Mouse (Mus musculus) left cerebral cortex, adult 18-20 months (tissue): ENCODE results near the gene Sipa1. TPM values are rescaled to one million over a fixed set of nuclear protein-coding genes. Genes with fewer than 3 reads are reported as not detected.

Experiments used
- DNase-seq, 2 experiments: peaks; one replicate each; pipeline ENCODE4 v3.0.0; 2021 to 2022; ENCODE audit warnings: low spot score in 2 of 2, mixed read lengths in 1 of 2
- long read RNA-seq, 2 experiments: library from polyadenylated mRNA; stranded (forward); transcript quantifications; one replicate each; pipeline ENCODE4 v2.0.0; 2021
- total RNA-seq, 2 experiments: library from RNA; stranded (reverse); gene quantifications; 2 replicates each; pipeline ENCODE4 v1.2.3; 2021

Sipa1 gene
- total RNA-seq = 10 to 100 TPM; 11.5 to 13.3 TPM
- long read RNA-seq, experiment 1, transcript Sipa1-203 (17 exons, 3,584 nt) = major isoform, 7 of 26 reads
- long read RNA-seq, experiment 1, partial matches to known transcripts = 6 of 26 reads
- long read RNA-seq, experiment 1, other reads (novel, unspliced or antisense) = 8 of 26 reads
- long read RNA-seq, experiment 2, partial matches to known transcripts = 5 of 11 reads
- long read RNA-seq, experiment 2, other reads (novel, unspliced or antisense) = 3 of 11 reads

DNA sequence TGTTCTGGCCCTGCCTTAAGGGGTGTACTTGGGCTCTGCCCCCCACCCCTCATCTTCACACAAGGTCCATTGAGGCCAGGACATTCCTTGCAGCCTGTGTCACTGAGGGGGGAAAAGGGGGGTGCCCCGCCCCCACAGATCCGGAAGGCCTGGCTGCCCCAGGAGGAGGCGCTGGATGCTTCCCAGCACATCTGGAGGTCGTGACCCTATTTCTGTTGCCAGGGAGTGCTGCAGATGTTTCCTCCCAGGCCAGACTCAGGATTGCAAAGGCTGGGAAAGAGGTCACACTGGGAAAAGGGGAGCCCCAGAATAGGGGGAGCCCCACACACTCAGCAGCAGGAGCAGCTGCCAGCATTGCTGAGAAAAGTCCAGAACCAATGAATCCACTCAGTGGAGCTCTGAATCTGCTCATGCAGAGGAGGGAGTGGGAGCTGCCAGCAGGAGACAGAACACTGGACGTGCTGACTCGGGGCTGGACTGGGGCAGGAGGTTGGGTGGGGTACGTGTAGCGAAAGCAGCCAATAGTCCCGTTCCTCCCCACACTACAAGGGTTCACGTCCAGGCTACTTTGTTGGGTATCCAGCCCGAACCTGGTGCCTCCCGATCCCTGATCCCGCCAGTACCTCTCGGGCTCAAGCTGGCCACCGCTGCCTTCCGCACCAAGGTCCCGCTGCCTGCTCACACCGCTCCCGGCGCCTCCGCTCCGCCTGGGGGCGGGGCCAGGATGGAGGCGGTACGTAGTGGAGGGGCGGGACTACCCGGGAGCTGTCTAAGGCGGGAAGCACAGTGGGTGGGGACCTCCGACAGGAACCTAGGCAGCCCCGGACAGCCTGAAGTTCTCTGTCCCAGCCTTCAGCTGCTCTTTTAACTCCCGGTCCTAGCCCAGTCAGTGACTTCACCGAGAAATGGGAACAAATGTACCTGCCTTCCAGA is at the start of gene Sipa1:
Sipa1 (minus strand) TSS at position 727 of the 933 bp plus-strand sequence.
- peak; percentile 67 to 76 for DNase-seq

DNA sequence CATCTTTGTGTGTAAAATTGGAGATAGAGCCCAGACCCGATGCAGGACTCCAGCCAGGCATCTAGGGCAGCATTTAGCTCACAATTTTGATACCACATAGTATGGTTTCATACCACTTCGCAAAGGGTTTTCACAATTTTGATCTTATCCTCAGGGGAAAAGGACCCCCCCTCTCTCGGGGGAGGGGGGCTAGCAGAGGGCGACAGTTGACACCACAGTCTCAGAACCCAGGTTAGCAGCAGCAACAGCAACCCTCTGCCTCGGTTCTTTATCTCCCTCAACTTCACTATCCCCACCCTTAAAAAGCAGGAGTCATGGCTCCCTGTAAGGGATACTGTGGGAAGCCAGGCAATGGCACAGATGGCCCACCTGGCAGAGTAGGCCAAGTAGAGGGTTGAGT is 49.7 kb upstream of the Sipa1 start:
- no peak for DNase-seq

DNA sequence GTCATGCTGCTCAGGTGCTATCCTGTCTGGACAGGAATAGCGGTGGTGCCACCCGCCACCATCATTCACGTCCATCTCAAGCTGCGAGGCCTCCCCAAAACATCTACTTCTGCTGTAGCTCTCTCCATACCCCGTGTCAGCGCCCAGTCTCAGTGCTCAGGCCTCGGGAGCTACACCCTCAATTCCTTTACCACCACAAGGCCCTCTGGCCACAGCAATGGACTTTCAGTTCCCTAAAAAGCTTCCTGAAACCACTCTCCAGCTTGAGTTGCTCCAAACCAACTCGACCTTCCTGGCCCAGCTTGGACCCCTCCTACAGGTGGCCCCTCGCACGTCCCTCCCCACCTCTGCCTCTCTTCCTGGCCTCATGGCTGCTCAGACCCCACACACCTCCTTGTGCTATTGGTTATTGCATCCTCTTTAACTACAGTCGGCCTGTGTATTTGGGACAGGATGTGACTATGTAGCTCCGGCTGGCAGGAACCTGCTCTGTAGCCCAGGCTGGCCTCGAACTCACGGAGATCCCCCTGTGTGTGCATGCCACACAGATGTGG is 48.5 kb upstream of the Sipa1 start:
- no peak for DNase-seq

DNA sequence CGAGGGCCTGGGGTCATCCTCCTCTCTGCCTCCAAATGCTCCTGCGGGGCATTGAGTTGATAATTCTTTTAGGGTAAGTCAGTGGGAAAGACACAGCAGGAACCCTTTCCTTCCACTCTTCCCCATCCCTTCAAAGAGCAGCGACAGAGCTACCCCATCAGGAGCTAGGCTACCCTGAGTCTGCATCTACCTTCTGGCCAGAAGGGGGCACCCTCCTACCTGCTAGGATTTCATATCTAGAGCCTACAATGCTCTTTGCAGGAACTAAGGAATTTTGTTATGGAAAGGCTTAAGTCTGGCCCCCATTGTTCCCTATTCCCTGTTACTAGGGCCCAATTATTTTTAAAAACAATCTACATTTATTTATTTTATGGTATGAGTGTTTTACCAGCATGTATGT is 47.7 kb upstream of the Sipa1 start:
- DNase-seq = peak; percentile 61 to 81

DNA sequence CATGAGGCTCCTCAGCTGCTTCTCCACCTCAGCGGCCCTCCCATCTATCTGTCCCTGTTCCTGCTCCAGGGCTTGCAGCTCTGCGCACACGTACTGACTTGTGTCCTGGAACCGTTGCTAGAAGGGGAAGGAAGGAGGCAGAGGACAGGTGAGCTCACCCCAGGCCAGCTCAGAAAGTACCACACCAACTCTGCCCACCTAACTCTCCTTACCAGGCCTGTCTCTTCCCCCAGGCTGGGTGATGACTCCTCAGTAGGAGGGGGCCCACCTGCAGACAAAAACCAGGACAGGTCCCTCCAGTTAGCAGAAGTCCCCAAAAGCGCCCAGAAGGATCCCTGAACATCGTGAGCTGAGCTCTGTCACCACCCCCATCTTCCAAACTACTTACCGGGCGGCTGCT is 47.1 kb upstream of the Sipa1 start:
- no peak for DNase-seq

DNA sequence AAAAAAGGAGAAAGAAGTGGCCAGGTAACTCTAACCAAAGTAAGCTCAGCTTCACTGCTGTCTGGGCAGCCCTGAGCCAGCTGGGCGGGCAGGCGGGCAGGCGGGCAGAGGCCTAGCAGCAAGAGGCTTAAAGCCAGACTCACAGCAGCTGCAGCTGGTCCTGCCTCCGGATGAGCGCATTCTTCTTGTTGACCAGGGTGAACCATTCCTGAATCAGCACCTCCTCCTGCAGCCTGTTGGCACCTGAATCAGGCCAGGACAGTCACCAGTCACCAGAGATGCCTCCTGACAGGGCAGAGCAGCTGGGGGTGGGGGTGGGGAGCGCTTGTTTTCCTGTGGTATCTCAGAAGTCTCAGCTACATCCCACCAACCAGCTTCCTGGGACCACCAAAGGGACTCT is 46.6 kb upstream of the Sipa1 start:
- no peak for DNase-seq

DNA sequence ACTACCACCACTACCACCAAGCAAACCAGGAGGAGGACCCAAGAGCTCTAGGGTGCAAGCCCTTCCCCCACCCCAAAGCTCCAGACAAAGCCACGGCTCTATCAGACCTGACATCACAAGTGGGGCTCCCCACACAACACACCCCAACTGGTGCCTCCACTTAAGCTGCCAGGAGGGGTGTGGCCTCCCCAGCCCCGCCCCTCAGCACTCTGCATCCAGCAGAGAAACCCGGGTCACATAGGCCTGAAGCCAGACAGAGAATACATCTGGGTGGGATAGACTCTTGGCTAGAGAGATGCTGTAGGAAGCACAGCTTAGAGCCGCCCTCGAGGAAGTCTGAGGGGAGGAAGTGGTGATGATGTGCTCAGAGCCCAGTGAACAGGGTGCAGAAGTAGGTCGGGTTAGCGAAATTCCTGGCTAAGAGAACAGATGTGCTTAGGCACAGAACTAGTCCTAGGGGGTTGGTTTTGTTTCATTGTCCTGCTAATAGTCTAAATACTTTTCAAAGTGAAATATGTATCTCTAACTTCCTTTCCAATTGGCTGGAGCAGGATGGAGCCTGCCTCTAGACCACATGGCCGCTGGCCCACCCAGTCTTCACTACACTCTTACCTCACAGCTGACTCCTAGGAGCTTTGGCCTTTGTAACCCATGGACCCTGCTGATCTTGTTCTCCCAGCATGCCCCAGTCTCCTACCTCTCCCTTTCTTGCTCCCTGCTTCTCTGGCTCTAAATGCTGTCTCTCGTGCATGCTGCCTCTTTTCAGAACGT is 41.5 kb upstream of the Sipa1 start:
- DNase-seq = no peak

DNA sequence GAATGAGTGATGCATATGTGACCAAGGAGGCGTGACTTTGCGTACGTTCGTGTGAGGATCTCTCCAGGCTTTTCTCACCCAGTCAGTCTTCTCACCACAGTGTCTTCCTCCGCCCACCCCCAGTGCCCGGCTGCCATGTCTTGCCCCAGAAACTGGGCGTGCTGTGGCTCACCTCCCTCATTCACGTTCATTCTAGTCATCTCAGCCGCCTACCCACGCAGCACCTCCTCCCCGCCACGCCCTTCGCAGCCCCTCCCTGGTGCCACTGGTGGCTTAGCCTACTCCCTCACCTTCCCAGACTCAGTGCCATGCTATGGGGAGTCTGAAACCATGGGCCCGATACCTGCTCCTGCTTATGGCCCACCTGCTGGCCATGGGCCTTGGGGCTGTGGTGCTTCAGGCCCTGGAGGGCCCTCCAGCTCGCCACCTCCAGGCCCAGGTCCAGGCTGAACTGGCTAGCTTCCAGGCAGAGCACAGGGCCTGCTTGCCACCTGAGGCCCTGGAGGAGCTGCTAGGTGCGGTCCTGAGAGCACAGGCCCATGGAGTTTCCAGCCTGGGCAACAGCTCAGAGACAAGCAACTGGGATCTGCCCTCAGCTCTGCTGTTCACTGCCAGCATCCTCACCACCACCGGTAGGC is 40.8 kb upstream of the Sipa1 start, which contains the start of gene Kcnk7:
Kcnk7 (plus strand) TSS at position 205 of the 638 bp plus-strand sequence.
- DNase-seq = peak in 1 of 2 experiments; percentile 32

DNA sequence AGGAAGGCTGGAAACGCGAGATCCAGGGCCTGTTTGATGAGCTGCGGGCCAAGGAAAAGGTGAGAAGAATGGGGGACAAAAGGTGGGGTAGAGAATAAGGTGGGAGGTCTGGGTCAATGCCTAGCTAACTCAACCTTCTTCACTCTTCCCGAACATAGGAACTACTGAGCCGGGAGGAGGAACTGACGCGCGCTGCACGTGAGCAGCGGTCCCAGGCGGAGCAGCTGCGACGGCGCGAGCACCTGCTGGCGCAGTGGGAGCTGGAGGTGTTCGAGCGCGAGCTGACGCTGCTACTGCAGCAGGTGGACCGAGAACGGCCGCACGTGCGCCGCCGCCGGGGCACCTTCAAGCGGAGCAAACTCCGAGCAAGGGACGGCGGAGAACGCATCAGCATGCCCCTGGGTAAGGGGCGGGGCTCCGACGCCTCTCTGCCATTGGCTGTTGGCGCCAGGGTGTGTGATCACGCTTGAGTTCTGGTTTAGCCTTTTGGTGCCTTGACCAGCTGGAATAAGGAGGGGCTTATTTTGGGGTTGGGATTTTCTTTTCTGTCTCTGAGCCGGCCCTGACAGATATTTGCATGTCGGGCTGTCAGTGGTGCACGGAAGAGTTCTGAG is 32.4 kb upstream of the Sipa1 start:
- no peak for DNase-seq

DNA sequence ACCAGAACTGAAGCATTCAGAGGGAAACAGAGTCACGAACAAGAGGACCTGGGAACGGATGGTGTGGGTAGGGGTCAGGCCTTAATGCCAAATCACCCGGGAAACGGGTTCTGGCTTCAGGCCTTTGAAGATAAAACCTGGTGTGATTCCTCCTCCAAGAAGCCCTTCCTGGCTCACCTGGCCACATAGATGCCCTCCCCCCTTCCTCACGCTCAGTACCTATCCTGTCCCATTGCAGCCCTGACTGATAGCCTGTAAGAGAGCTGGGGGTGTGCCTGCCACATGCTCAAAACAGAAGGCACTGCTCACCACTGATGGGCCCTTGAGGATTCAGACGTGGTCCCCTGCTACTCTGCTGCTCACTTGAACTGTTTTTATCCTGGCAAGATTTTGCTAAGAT is 30.3 kb upstream of the Sipa1 start:
- no peak for DNase-seq

DNA sequence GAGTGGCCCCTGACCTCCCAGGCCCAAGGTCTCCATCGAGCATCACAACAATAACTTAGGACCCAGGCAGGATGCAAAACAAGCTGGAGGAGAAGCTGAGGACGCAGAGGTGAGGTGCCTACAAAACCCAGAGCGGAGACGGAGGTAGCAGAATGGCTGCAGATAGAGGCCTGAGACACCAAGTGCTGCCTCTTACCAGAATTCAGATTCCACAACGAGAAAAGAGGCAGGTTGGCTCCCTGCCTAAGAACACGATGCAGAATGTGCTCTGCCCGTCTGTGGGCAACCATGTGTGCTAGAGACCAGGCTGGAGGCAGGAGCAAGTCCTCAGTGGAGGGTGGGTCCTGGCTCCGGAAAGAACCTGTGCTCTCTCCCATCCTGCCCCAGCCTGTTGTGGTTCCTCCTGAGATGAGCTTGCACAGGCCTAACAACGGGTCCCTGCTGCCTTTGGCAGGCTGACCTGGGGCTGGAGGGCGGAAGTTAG is 29.4 kb upstream of the Sipa1 start:
- no peak for DNase-seq

DNA sequence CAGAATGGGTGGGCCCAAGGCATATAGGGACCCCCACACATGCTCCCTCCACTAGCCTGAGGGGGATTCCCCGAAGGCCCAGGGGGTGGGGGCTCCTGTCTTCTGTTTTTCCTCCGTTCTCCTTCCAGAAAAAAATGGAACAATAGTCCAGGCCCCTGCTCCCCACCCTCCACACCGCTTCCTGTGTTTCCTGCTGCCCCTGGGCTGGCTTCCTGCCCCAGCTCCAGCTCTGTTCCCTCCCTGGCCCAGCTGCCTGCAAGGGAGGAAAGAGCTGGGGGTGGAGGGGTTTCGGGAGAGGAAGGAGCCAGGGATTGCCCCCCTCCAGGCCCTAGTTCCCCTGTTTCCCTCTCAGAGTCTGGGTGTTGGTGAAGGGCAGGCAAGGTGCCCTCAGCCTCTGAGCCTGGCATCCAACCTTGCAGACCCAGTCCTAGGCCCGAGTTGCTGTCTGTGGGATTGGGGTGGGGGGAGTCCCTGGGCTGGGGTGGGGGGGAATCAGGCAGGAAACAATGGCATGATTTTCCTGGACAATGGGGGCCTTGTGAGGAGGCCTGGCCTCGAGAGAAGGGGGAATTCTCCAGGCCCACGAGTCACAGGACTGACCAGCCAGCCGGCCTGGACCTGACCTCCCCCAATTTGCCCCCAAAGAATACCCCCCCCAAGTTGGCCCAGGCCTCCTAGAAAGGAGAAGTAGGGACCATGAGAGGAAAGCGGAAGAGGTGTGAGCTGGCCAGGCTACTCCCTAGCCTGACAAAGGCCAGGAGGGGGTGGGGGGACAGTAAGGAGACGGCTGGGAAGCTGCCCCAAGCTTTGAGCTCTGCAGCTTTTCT is 28.8 kb upstream of the Sipa1 start:
- DNase-seq = no peak

DNA sequence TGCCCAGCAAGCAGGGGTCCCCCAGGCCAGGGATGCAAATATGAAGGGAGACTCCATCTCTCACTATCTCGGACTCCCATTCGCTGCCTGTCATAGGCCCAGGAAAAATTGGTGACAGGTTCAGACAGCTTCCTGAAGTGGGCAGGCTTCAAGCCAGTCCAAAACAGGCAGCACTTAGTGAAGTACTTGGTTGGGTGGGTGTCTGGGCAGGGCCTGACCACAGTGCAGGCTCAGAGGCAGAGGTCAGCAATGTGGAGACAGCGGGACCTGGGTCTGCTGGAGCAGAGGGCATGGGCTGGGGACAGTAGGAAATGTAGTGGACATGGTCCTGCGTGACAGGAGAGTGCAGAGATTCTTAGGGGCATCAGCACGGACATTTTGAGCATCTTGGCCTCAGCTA is 28.1 kb upstream of the Sipa1 start:
- DNase-seq = no peak

DNA sequence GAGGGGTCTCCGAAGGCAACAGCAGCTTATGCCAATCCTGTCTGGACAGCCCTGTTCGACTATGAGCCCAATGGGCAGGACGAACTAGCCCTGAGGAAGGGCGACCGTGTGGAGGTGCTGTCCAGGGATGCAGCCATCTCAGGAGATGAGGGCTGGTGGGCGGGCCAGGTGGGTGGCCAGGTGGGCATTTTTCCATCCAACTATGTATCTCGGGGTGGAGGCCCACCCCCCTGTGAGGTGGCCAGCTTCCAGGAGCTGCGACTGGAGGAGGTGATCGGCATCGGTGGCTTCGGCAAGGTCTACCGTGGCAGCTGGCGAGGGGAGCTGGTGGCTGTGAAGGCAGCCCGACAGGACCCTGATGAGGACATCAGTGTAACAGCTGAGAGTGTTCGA is 26.8 kb upstream of the Sipa1 start:
- DNase-seq = peak in 1 of 2 experiments; percentile 40

DNA sequence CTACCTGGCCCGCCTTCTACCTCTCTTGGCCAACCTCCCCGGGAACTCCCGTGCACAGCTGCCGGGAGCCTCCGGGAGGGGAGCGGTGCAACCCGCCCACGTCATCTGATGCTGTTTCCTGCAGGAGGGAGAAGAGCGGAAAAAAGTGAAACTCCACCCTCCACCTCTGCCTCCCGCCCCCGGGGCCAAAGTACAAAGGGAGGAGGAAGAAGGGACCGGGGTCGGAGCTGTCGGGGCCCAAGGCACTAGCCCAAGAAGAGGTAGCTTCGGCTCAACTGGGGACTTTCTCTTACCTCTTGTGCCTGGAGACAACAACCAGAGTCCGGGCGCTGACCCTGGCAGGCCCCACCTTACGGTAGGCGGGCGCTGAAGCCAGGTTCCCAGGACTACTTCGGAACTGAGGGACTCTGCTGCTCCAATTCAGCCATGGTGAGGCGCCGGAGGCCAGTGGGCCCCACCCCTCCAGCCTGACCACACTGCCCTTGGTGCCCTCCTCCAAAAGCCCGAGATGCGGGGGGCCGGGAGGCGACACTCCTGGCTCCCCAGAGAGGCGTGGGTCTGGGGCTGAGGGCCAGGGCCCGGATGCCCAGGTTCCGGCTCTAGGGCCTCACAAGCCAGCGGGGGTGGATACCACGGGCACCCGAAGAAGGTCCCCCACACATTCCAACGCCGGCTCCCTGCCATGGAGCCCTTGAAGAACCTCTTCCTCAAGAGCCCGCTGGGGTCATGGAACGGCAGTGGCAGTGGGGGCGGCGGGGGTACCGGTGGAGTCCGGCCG is 26.2 kb upstream of the Sipa1 start:
- DNase-seq = peak; percentile 69 to 70

DNA sequence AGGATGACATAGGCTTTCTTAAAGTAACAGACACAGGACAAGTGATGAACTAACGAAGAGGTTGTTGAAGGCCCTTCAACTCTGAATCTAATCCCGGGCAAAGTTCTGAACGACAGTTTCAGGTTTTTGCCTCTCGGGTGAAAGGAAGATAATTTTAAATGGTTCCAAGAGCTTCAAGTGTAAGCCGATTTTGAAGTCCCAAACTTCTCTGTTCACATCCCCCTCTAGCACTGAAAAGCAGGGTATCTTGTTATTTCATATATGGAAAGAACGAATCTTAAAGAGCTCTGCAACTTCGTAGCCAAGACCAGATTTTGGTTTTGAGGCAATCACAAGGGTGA is 25.6 kb upstream of the Sipa1 start:
- no peak for DNase-seq

DNA sequence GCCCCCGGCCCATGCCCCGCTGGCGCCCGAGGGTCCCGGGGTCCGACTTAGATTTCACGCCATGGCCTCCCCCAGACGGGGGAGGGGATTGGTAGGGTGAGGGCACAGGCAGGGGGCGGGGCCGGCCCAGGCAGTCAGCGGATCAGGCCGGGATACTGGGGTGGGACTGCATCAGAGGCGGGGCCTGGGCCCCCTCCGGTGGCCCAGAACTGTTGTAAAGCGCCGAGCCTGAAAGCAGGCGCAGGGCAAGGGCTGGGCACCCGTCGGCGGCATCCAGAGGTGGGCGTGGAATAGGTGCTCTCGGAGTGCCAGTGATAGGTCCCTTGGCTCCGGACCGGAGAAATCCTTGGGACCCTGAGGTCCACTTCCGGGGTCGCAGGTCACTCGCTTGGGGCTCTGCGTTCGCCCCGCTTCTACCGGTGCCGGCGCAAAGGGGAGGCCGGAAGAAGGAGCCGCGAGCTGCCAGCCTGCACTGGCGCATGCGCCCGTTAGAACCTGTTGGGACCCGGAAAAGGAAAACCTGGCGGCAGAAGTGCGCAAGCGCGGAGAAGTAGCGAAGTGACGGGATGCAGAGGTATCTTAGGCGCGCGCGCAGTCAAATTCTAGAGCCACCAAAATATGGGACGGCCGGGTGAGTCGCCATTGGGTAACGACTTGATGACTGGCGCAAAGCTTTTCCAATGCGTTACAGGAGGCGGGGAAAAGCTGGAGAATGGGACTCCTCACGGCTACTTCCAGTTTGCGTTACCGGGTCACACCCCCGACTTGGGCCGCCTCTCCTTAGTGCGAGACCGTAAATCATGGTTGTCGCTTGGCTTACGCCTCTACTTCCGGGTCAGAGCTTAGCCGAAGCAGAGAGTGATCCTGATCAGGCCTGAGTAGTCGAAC is 24.9 kb upstream of the Sipa1 start, which contains the start of the genes Map3k11 and Pcnx3:
Map3k11 (plus strand) TSS at position 543 of the 888 bp plus-strand sequence.
Pcnx3 (minus strand) TSS at position 709 of the 888 bp plus-strand sequence.
- peak; percentile 98 to 99 for DNase-seq
